Mouse (Mus musculus) erythroblast, embryonic 14.5 days (primary cell): ENCODE measurements around the gene Miox.

Experiments
- GATA1 ChIP-seq: IDR thresholded peaks from 2 replicates; pipeline ENCODE4 v1.6.1; 2012; ENCODE audit warnings: low read length, inconsistent platforms, mixed read lengths
- TAL1 ChIP-seq: IDR thresholded peaks from 3 replicates; pipeline ENCODE4 v1.6.1; 2012; ENCODE audit warnings: low read length, inconsistent platforms, mixed read lengths

GRCm38 (mm10) chr15:89297695-89298094, 36.5 kb upstream of the Miox start:
- no peak for TF ChIP-seq GATA1
- no peak for TF ChIP-seq TAL1
